Mouse (Mus musculus) CD4-positive, CD25-positive, alpha-beta regulatory T cell, adult 4 months (primary cell): ENCODE data around the gene Tac1. TPM values are rescaled to one million over a fixed set of nuclear protein-coding genes. Genes with fewer than 3 reads are reported as not detected.
"Not testable (repeated sequence)": the region's sequence is repeated elsewhere in the genome, so short reads cannot be mapped to it uniquely, and the experiment has no call there.

Source experiments
- ATAC-seq: one replicate; pipeline ENCODE4 v1.8.0; 2017
- polyA plus RNA-seq, 2 experiments: library from polyadenylated mRNA; unstranded; fragments of 100-300 nt; shearing (Covaris generic); gene quantifications; one replicate each; pipeline ENCODE4 v1.2.1; 2017

Tac1 gene
- polyA plus RNA-seq, result not detected

DNA sequence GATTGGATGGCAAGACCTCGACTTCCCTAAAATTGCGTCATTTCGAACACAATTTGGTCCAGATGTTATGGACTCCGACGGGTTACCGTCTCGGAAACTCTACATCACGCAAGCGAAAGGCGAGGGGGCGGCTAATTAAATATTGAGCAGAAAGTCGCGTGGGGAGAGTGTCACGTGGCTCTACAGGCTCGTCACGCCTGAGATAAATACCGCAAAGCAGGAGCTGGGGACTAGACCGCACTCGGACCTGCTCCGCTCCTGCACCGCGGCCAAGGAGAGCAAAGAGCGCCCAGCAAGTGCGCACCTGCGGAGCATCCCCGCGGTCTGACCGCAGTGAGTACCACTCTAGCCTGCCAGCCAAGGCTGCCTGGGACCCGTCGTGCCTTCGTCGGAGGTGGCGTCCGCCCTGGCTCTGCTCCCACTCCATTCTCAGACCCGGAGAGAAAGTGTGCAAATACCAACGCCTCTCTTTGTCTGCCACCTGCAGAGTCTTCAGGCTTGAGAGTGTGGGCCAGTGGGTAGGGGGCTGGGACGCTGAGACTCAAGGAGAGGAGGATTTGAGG is at the start of gene Tac1:
TSS of gene Tac1 (plus strand) at position 51 of the 563 bp plus-strand sequence.
- no peak for ATAC-seq

DNA sequence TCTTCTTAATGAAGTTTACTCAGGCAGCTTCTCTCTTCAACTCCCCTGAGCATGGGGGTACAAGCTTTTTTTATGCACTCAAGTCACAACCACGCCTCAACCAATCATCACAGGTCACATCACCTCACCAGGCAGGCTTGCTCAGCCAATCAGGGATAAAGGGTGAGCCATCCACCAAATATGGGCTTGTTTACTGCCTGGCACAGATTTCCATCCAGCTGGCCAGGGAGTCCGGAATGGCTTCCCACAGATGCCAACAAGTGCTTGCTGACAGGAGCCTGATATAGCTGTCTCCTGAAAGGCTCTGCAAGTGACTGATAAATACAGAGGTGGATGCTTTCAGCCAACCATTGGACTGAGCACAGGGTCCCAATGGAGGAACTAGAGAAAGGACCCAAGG is 11.2 kb upstream of the Tac1 start:
- not testable (repeated sequence) for ATAC-seq

DNA sequence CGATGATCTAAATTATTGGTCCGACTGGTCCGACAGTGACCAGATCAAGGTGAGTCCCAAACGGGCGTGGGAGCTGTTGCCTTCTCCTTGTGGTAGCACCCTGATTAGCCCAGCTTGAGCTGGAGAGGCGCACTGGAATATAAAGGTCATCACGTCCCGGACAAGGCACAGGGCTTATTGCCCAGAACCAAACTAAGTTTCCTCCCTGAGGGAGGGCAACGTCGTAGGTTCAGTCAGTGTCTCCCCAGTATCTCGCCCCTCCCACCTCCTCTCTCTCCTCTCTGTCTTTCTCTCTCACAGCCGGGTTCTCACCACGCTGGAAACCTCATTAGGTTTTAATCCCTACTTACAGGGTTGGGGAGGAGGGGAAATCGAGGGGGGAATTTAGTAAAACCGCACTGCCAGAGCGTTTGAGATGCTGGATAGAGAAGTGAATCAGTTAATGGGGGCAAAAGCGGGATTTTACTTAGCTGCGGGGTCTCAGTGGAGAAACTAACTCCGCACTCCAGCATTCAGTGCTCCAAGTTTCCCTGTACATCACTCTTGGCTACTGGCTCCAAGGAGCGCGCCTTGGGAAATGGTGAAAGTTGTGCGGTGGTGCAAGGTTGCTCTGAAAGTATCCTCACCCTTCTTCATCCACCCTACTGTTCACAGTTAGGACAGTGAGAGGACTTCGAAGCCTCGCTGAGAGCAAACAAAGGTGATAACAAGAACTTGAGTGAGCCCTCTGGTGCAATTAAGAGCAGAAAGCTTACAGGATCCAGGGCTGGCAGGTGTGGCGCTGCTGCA is 1.2 kb downstream of the Tac1 start:
- no peak for ATAC-seq

DNA sequence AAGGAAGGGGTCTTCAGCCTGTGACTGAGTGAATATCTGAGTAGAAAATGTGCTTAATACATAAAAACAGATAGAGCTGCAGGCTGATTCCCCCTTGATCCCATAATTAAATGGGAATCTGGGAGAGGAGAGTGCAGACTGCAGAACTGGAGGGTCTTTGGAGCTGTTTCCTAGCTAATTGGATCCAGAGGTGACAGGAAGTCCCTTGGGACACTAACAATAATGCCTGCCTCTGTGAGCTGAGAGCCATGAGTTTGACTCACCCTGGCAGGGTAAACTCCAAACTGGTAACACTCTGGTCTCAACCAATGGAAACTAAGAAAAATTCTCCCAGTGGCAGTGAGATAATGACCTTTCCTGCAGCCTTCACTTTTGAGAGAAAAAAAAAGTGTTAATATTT is 3.5 kb downstream of the Tac1 start:
- no peak for ATAC-seq

DNA sequence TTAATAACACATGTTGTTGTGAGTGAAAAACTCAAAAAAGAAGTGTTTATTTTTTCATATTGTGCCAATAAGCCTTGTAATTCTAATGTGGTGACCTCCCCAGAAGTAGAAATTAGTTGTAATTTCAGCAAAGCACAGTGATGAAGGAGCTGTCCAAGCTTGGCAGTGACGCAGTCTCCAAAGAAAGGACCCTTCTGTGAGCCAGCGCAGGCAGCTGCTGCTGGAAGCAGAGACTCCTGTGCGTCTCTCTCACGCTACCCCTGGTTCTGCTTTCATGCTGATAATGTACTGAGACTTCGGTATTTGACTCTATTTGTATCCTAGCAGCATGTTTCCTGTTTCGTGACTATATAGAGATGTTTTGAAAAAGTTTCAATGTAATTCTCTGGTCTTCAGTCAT is 7.8 kb downstream of the Tac1 start:
- ATAC-seq, result no peak

DNA sequence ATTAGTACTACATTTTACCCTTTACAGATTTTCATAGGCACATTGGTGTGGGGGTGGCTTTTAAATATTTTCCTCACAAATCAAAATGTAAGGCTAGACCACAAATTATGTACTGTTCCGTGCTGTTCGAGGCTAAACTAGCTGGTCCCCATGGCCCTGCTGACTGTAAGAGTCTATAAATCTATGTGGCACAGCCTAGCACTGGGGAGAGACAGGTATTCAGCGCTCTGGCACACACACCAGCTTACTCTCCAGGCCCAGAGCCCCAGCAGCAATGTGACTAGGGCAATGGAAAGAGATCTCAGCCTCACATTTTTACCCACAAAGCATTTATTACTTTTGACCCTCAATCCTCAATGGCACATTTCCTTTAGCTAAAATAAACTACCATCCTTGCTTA is 9.9 kb downstream of the Tac1 start:
- ATAC-seq, result no peak

DNA sequence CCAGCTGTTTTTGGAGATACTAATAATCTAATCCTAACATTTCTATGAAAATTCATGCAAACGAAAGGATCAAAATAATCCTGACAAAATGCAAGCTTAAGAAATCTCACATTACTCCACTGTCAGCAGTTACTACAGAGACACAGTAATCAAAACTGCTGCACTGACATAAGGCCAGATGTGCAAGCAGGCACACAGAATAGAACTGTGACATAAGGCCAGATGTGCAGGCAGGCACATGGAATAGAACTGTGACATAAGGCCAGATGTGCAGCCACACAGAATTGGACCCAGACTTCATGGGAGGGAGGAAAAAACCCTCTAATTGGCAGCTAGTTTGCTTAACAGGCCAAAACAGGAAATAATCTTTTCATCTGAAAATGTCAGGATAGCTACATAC is 16.5 kb downstream of the Tac1 start:
- ATAC-seq, result no peak

DNA sequence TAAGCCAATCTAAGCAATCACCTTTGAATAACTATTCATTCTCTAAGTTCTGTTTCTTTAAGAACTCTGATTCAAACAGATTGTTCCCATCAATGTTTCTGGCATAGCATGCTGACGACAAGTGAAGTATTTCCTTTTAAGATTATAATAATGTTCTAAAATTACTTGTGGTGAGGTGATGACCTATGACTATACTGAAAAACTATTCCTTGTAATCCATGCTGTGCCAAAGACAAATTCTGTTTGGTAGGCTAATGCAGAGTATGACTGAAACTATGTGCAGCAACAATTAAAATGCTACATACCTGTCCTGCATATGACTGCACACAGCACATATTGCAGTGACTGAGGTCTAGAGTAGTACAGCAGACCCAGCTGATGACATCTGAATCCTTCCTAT is 23.4 kb downstream of the Tac1 start:
- ATAC-seq, result no peak

DNA sequence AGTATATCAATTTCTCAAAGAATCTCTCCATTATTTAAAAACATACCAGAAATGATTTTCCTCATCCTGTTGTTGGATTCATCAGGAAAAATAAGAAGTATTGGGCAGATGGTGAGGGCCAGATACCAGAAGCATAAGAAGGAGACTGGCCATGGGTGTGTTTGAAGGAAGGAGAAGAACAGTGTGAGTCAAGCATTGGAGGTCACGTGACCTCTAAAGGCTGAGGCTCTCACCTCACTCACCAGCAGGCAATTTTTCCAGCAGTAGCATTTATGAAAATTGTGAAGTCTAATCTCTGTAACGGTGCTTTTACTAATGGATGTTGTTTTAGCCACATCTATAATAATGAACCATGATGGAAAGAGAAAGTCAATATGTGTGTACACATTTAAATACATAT is 39.8 kb downstream of the Tac1 start:
- no peak for ATAC-seq

DNA sequence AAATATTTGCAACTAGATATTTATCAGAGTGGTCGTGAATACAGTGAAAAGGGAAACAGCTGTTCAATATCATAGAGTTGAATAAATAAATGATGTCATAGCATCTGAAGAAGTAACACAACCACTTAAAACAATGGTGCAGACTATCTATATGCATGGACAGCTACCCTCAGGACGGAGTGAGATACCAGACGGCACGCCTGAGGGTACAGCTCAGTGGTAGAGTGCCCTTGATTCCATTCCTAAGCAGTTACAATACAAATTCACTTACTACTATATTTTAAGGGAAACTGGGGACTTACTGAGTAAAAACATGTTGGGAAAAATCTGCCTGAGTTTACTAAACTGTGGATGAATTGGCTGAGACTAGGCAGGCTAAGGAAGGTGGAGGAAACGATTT is 43.7 kb downstream of the Tac1 start:
- ATAC-seq, result no peak

DNA sequence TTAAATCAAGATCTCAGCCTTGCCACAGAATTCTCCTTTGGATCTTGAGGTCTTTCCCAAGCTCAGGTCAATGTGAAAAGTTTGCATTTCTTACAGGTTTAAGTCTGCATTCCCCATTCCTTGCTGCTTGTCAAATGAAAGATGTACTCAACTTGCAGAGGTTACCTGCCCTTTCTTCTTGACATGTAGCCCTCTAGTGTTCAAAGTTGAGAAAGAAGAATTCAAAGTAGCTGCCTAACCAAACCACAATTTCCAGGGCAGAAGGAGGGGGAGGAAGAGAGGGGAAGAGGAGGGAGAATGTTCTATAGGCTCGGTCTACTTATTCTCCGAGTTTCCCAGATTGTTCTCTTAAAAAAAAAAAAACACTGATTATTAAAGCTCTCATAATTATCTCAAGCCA is 45.5 kb downstream of the Tac1 start:
- no peak for ATAC-seq

DNA sequence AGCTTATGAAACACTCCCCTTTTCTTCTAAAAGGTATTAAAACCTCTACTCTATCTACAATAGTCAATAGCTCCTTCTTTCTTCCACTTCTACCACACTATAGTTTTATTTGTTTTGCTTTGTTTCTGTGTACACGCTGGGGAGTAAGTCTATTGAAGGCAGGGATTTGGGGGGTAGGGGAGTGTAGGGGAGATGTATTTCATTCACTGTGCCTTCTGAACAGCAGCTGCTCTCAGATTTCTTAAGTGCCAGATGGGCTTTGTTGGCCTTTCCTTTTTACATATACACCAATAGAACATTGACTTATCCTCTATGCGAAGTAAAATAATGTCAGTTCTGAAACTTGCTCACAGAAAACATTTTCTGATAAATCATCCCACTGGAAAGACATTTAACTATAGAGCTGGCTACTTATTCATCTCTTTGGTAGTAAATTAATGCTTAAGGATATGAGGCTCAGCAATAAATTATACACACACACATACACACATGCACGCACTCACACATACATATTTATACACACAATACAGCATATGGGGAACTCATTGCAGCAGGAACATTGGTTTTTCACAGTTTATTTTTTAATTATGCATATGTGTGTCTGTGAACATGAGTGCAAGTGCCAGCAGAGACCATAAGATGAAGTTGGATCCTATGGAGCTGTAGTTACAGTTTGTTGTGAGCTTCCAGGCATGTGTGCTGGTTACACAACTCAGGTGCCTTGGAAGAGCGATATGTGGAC is 46.8 kb downstream of the Tac1 start:
- no peak for ATAC-seq

DNA sequence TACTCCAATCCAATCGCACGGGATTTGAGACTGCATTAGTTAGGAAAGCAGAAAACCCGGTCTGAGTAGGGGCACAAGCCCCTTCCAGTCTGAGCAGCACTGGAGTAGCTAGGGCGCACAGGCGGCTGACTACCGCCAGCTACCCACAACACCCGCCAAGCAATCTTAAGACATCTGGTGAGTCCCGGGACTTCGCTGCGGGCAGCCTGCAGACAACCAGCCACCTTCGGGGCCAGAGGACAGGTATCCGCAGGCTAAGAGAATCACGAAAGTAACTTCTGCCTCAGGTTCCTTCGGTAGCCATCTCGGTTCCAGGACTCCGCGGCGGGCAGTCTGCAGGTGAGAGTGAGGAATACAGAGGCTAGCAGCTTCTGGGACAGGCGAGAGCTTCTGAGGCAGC is 59.0 kb downstream of the Tac1 start:
- not testable (repeated sequence) for ATAC-seq

Other genes with a start within 250 kb of the Tac1 start
- 1 to 10 TPM; 4.0 to 4.4 TPM for gene Asns, start 138.4 kb downstream of the Tac1 start, polyA plus RNA-seq